Mouse (Mus musculus) C2C12 (cell line): ENCODE measurements around the gene Mdk.

Source experiments
- CTCF ChIP-seq: IDR thresholded peaks from one replicate; pipeline ENCODE4 v1.5.1; 2011; ENCODE audit not compliant: control insufficient read depth, insufficient read depth, insufficient read length
- FOSL1 ChIP-seq: IDR thresholded peaks from one replicate; pipeline ENCODE4 v1.8.0; 2011; ENCODE audit warnings: mild to moderate bottlenecking, low read length; ENCODE audit not compliant: poor library complexity, insufficient read depth, severe bottlenecking
- MAX ChIP-seq: IDR thresholded peaks from one replicate; pipeline ENCODE4 v1.6.1; 2011; ENCODE audit warnings: mild to moderate bottlenecking, control low read depth
- USF1 ChIP-seq: IDR thresholded peaks from one replicate; pipeline ENCODE4 v1.6.1; 2011; ENCODE audit warnings: low read depth, mild to moderate bottlenecking, control low read depth, moderate library complexity

GRCm38 (mm10) chr2:91980245-91980644 lies 48.1 kb upstream of the Mdk start:
- no peak for TF ChIP-seq CTCF
- TF ChIP-seq USF1, result no peak
- no peak for TF ChIP-seq FOSL1
- TF ChIP-seq MAX, result no peak
